ENCODE assay signal across 11 mouse cellular contexts in the genomic region with DNA sequence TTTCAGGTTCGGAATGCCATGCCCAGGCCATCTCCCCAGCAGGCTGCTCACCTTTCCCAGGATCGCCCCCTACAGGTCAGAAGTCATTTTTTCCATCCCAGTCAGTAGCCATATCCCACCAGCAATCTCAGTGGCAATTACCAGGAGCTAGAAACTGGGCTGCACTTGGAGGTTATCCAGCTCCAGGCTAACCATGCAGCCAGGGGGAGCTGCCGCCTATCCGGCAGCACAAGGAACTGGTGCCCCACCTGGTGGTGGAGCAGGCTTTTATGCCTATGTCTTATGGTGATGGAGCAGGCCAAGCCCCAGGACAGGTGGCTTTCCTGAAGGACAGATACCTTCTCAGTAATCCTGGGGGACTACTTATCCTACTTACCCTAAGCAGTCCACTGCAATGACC. TPM values are rescaled to one million over a fixed set of nuclear protein-coding genes. Genes with fewer than 3 reads are reported as not detected.
DNase-seq lines count a peak whose midpoint lies in the region; ATAC-seq lines count a peak whose summit lies in the region.
"Had no signal": no experiment of that assay in that cellular context is flagged by ENCODE, and none has a peak within 500 bp of the region (broad histone marks: within the 10 kb centered on the region; RNA-seq: fewer than 3 reads in every experiment).

No protein-coding gene starts in this region.

- H3K4me2 ChIP-seq in midbrain, embryonic 14.5 days (ENCODE audit: low read length), result no peak overlapping the region
- no peak overlapping the region for H3K4me2 ChIP-seq in midbrain, embryonic 13.5 days (replicated peaks)
- H3K4me2 ChIP-seq: limb, embryonic 15.5 days; stomach, embryonic 15.5 days had no signal

- H3K9ac ChIP-seq in midbrain, embryonic 14.5 days (replicated peaks; ENCODE audit: low read length), result no peak overlapping the region
- no peak overlapping the region for H3K9ac ChIP-seq in midbrain, embryonic 13.5 days (replicated peaks)
- H3K9ac ChIP-seq: limb, embryonic 15.5 days; stomach, embryonic 15.5 days had no signal

- H3K36me3 ChIP-seq in midbrain, embryonic 14.5 days (ENCODE audit: control insufficient read depth, insufficient read depth, low read length), result no peaks in the 10 kb centered on the region
- H3K36me3 ChIP-seq in midbrain, embryonic 13.5 days, result no peaks in the 10 kb centered on the region
- H3K36me3 ChIP-seq: limb, embryonic 15.5 days; stomach, embryonic 15.5 days had no signal

- no peaks in the 10 kb centered on the region for H3K27me3 ChIP-seq in midbrain, embryonic 14.5 days (ENCODE audit: control insufficient read depth, insufficient read depth, low read length)
- H3K27me3 ChIP-seq in midbrain, embryonic 13.5 days, result no peaks in the 10 kb centered on the region
- H3K27me3 ChIP-seq: limb, embryonic 15.5 days; stomach, embryonic 15.5 days had no signal

- WGBS in midbrain, embryonic 14.5 days, result 27% methylated on average over 4 of the region's 4 CpGs
- WGBS in midbrain, embryonic 13.5 days, result 34% methylated on average over 4 of the region's 4 CpGs

- H3K9me3 ChIP-seq in midbrain, embryonic 14.5 days (ENCODE audit: control insufficient read depth, low read length), result no peaks in the 10 kb centered on the region
- no peaks in the 10 kb centered on the region for H3K9me3 ChIP-seq in midbrain, embryonic 13.5 days
- H3K9me3 ChIP-seq: limb, embryonic 15.5 days; stomach, embryonic 15.5 days had no signal

- H3K27ac ChIP-seq in midbrain, embryonic 14.5 days (replicated peaks; ENCODE audit: low read depth, low read length), result no peak overlapping the region
- H3K27ac ChIP-seq in midbrain, embryonic 13.5 days, result no peak overlapping the region
- H3K27ac ChIP-seq: limb, embryonic 15.5 days; stomach, embryonic 15.5 days had no signal

- ATAC-seq in midbrain, embryonic 14.5 days (ENCODE audit: low FRiP score, low TSS enrichment), result no peak
- ATAC-seq in midbrain, embryonic 13.5 days, result no peak

- DNase-seq in midbrain, embryonic 14.5 days, result peak; percentile 60
- DNase-seq in adrenal gland, adult 2 months, result peak; percentile 47
- peak; percentile 45 for DNase-seq in embryo, embryonic 9.5 days (ENCODE audit: extremely low spot score)
- peak; percentile 50 for DNase-seq in kidney, adult 9 months
- peak; percentile 74 for DNase-seq in lung, postnatal 10 days
- DNase-seq in thymus, postnatal 36 days, result peak; percentile 5 to 9
- no peak for DNase-seq in T-cell, adult 2 months (ENCODE audit: low spot score)

- no peak overlapping the region for H3K4me3 ChIP-seq in midbrain, embryonic 14.5 days (replicated peaks; ENCODE audit: low read depth, low read length)
- no peak overlapping the region for H3K4me3 ChIP-seq in midbrain, embryonic 13.5 days (replicated peaks)
- H3K4me3 ChIP-seq: erythroblast, embryonic 14.5 days; limb, embryonic 15.5 days; stomach, embryonic 15.5 days had no signal

- no peaks in the 10 kb centered on the region for H3K4me1 ChIP-seq in midbrain, embryonic 14.5 days (ENCODE audit: control insufficient read depth, insufficient read depth, low read length)
- no peaks in the 10 kb centered on the region for H3K4me1 ChIP-seq in midbrain, embryonic 13.5 days (replicated peaks)

RNA-seq across cellular contexts. Expression of a gene that starts 26.3 kb away (rescaled TPM):
- polyA plus RNA-seq in midbrain, embryonic 14.5 days (2014; fragmentation: Nextera tagmentation; extraction: Ambion mirVana), result 3.4 and 5.6 TPM in 2 replicates
- 8.0 and 9.9 TPM in 2 replicates for polyA plus RNA-seq in midbrain, embryonic 13.5 days (2015; fragmentation: Nextera tagmentation; extraction: Ambion mirVana)
- total RNA-seq in adrenal gland, adult 2 months (2021), result 1 to 10 TPM; 3.7 to 5.0 TPM
- 2.4 TPM in 2 replicates for polyA plus RNA-seq in adrenal gland, adult 2 months (2012; rRNA removed)
